Mouse (Mus musculus): ENCODE measurements at regions not wholly inside any gene's neighbourhood (a gene's known extent, or its start where the extent isn't known, plus 50 kb on each side); places are given as distances from the start of the nearest gene placed in this dataset.

- no peak for ATAC-seq (ENCODE audit: insufficient number of reproducible peaks, low FRiP score, low TSS enrichment)
These were observed 2143.9 kb downstream of the 4930444P10Rik start for GRCm38 (mm10) chr1:13949241-13949640.

GRCm38 (mm10) chr1:13941351-13941750 lies 2151.8 kb downstream of the 4930444P10Rik start:
- no peak for ATAC-seq (ENCODE audit: insufficient number of reproducible peaks, low FRiP score, low TSS enrichment)

DNA sequence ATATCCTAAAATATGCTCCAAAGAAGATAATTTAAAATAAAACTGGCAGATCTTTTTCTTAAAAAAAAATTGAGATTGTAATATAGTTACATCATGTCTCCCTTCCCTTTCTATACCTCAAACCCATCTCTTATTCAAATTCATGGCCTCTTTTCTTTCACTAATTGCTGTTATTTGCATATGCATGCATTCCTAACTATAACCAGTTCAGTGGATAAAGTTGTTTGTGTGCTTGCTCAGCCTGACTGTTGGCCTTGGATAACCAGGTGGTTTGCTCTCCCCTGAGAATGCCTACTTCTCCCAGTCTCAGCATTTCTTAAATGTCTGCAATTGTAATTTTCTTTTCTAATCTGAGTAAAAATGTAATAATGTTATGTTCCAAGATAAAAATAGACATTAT lies 2154.8 kb downstream of the 4930444P10Rik start:
- ATAC-seq (ENCODE audit: insufficient number of reproducible peaks, low FRiP score, low TSS enrichment) = no peak

DNA sequence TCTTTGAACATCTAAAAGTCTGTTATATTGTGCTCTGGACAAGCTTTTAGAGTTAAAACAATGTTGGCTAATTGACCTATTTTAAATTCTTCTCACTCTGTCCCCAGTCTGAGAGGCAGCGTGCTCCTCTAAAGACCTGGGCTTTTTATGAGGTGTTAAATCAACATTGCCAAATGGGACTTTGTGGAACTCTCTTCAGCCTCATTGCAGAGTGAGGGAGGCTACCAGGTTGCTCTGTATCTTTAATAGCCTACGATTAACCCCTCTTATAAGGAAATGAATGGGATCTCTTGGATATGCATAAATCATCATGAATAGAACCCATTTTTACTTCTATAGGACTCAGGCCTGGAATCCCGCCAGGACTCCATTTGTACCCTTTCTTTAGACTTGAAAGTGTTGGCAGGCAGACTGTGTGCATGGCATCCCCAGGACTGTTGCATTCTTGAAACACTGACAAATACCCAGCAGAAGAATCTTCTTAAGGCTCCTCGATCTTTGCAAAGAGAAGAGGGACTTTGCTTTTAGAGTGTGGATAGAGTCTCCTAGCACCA lies 2157.1 kb downstream of the 4930444P10Rik start:
- ATAC-seq (ENCODE audit: insufficient number of reproducible peaks, low FRiP score, low TSS enrichment) = no peak

GRCm38 (mm10) chr1:13928679-13929078 lies 2164.4 kb downstream of the 4930444P10Rik start:
- ATAC-seq (ENCODE audit: insufficient number of reproducible peaks, low FRiP score, low TSS enrichment) = no peak

- ATAC-seq (ENCODE audit: insufficient number of reproducible peaks, low FRiP score, low TSS enrichment) = no peak
These were observed 2165.2 kb downstream of the 4930444P10Rik start for GRCm38 (mm10) chr1:13927964-13928363.

DNA sequence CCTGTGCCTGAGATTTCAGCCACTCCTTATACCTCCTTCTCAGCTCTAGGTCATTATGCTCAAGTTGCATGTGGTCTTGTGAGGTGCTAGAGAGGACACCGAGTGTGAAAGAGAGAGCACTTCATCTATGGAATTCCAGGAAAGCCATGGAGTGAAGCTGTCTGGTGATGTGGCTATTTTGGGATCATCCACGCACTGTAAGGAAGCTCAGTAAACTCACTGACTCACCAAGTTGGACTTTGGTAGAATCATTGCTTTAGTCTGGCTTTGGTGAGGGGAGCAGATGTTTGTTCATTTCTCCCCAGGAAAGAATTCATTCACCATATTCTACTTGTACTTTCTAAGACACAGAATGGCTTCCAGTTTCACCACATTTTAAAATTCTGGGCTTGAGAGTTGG lies 2167.1 kb downstream of the 4930444P10Rik start:
- no peak for ATAC-seq (ENCODE audit: insufficient number of reproducible peaks, low FRiP score, low TSS enrichment)

DNA sequence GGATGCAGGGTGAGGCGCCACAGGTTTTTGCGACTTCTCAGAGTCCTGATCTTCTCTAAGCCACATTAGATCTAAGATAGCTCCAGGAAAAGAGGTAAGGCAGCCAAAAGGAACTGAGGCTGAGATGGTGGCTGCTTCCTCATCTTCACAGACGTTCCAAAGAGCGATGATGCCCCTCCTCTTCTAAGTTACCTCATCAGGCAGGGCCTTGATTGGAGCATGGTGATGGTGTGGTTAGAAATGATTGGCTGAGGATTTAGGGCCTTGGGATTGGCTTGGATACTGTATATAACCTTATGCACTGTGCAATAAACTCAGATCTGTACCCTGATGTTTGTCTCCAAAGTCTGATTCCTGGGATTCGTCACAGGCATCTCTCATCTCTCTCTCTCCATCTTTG lies 2177.9 kb downstream of the 4930444P10Rik start:
- no peak for ATAC-seq (ENCODE audit: insufficient number of reproducible peaks, low FRiP score, low TSS enrichment)

GRCm38 (mm10) chr1:13879126-13879525 lies 2214.0 kb downstream of the 4930444P10Rik start:
- ATAC-seq (ENCODE audit: insufficient number of reproducible peaks, low FRiP score, low TSS enrichment) = no peak

DNA sequence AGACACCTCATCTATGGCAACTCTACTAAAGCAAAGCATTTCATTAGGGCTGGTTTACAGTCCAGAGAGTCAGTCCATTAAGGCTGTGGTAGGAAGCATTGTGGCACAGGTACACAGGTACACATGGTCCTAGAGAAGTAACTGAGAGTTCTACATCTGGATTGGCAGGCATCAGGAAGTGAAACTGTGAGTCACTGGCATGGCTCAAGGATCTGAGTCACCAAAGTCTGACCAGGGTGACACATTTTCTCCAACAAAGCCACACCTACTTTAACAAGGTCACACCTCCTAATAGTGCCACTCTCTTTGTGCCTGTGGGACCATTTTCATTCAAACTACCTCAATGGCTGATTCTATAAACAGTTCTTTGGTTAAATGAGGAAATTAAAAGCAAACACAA lies 2219.2 kb downstream of the 4930444P10Rik start:
- ATAC-seq (ENCODE audit: insufficient number of reproducible peaks, low FRiP score, low TSS enrichment) = no peak

DNA sequence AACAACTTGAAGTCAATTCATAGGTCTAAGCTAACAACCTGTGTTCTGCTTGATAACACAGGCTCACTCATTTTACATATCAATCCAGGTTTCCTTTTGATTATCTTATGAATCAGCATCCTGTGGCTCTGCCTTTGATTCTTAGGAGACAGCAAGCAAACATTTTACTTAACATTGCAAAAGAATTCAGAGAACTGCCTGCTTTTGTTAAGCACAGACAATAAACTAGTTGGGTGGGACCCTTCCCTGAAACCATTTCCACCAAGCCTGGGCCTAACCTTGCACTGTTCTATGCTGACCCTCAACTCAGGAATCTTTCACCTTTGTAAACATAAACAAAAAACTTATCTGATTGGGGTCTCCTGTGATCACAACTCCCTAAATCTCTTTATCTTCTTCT lies 2220.6 kb downstream of the 4930444P10Rik start:
- no peak for ATAC-seq (ENCODE audit: insufficient number of reproducible peaks, low FRiP score, low TSS enrichment)

DNA sequence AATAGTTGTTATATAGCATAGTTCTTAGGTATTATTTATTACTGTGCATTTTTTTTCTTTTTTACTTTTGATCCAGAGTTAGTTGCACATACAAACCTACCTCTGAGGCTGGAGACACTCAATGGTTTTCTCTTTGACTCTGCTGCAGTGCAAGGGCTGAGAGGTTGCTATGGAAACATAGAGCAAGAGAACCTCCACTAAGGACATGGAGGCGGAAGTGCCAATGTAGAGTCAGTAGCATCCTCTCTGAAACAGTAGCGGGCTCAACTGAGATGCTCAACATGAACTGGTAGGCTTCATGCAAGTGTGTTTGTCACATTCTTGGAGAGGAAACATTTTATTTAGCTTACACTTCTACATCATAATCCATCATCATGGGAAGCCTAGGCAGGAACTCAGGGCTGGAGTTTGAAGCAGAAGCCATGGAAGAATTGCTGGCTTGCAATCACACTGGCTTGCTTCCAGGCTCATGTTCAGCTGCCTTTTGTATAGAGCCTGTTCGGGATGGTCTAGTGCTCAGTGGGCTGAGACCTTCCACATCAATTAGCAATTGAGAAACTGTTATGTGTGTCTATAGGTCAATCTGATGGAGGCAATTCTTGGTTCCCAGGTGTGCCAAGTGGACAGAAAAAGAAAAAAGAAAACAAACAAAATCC lies 2222.4 kb downstream of the 4930444P10Rik start:
- ATAC-seq (ENCODE audit: insufficient number of reproducible peaks, low FRiP score, low TSS enrichment) = no peak

GRCm38 (mm10) chr1:13865713-13866112 lies 2227.4 kb downstream of the 4930444P10Rik start:
- ATAC-seq (ENCODE audit: insufficient number of reproducible peaks, low FRiP score, low TSS enrichment) = no peak

- ATAC-seq (ENCODE audit: insufficient number of reproducible peaks, low FRiP score, low TSS enrichment) = no peak
These were observed 2229.4 kb downstream of the 4930444P10Rik start for GRCm38 (mm10) chr1:13863712-13864111.

DNA sequence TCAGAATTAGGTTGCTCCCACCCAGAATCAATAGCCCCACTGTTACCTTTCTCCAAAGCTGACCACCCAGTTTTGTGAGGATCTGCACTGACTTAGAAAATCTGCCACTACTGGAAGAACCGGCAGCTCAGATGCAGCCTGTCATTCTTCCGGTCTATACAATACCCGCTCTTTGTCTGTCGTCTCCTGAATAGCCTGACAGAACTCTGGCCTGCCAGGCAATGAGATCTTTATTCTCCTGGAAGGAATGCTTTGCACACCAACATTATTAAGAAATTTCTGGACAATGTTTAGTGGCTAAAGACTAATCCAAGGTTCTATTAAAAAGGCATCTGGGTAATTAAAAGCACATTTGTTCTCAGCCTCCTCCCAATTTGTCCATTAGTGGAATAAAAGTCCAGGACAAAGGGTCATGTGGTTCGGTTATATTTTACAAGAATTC lies 2232.0 kb downstream of the 4930444P10Rik start:
- ATAC-seq (ENCODE audit: insufficient number of reproducible peaks, low FRiP score, low TSS enrichment) = no peak

- ATAC-seq (ENCODE audit: insufficient number of reproducible peaks, low FRiP score, low TSS enrichment) = no peak
These were observed 2232.7 kb downstream of the 4930444P10Rik start for GRCm38 (mm10) chr1:13860469-13860868.

DNA sequence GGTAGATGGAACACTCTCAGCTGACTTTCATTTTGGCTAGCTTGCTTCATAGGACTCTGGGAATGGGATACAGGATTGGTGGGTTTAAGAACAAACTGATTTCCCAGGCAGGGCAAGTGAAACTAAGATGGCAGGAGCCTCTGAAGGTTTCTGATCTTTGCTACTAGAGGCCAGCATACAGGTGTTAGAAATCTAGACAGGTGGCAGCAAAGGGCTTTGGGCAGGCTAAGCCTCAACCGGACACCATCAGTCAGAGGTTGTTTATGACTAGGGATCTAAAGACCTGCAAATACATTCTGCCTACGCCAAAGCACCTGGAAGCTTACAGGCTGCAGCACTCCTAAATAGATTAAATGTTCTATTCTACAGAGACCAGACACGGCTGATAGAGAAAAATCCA lies 2233.4 kb downstream of the 4930444P10Rik start:
- ATAC-seq (ENCODE audit: insufficient number of reproducible peaks, low FRiP score, low TSS enrichment) = no peak

GRCm38 (mm10) chr1:13858371-13859018 lies 2234.6 kb downstream of the 4930444P10Rik start:
- ATAC-seq (ENCODE audit: insufficient number of reproducible peaks, low FRiP score, low TSS enrichment) = no peak

GRCm38 (mm10) chr1:13856998-13857397 lies 2236.1 kb downstream of the 4930444P10Rik start:
- ATAC-seq (ENCODE audit: insufficient number of reproducible peaks, low FRiP score, low TSS enrichment) = no peak

GRCm38 (mm10) chr1:13851144-13851543 lies 2242.0 kb downstream of the 4930444P10Rik start:
- ATAC-seq (ENCODE audit: insufficient number of reproducible peaks, low FRiP score, low TSS enrichment) = no peak

DNA sequence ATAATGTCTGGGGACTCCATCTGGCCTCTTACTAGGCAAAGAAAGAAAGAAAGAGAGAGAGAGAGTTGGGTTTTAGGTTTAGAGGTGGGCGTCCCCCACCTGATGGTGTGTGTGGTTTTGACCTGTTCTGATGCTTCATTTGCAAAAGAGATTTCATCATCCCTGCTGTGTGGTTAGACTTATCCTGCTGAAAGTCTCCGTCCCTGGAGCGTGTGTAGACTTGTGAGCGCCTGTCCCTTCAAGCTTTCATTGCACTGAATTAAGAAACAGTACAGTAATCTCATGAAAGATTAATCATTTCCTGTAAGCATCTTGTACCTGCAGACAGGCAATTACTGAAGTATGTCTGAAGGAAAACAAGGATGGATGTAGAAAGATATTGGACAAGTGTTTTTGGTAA lies 2244.1 kb downstream of the 4930444P10Rik start:
- ATAC-seq (ENCODE audit: insufficient number of reproducible peaks, low FRiP score, low TSS enrichment) = no peak
